Mouse (Mus musculus) hindbrain, embryonic 14.5 days (tissue): ENCODE measurements at regions not wholly inside any gene's neighbourhood (a gene's known extent, or its start where the extent isn't known, plus 50 kb on each side); places are given as distances from the start of the nearest gene placed in this dataset.
A peak's percentile ranks its signal among the peaks of the same experiment; 100 is the strongest.
"Not testable (repeated sequence)": the region's sequence is repeated elsewhere in the genome, so short reads cannot be mapped to it uniquely, and the experiment has no call there.

ENCODE experiments used
- ATAC-seq: fragments of 200-750 bp; cut with Nextera tagmentation; 2 replicates; pipeline ENCODE4 v1.8.0; 2017; ENCODE audit warnings: moderate number of reproducible peaks, mild to moderate bottlenecking, moderate TSS enrichment, moderate library complexity; ENCODE audit not compliant: low FRiP score
- DNase-seq: peaks from one replicate; pipeline ENCODE4 v3.0.0-alpha.2; 2015; ENCODE audit warnings: low spot score
- H3K27ac ChIP-seq: fragments of 300-500 bp; sonication (generic); 2 replicates; pipeline ENCODE4 v1.5.1; 2014; ENCODE audit warnings: mild to moderate bottlenecking, moderate library complexity
- H3K27me3 ChIP-seq: fragments of 300-500 bp; sonication (generic); 2 replicates; pipeline ENCODE4 v1.6.1; 2014; ENCODE audit warnings: mild to moderate bottlenecking, low read length, mixed read lengths; ENCODE audit not compliant: control insufficient read depth, insufficient read depth
- H3K36me3 ChIP-seq: fragments of 300-500 bp; sonication (generic); replicated peaks from 2 replicates; pipeline ENCODE4 v1.6.1; 2014; ENCODE audit not compliant: control insufficient read depth, insufficient read depth
- H3K4me1 ChIP-seq: fragments of 300-500 bp; sonication (generic); replicated peaks from 2 replicates; pipeline ENCODE4 v1.6.1; 2014; ENCODE audit warnings: antibody characterized with exemption, low read length, mixed read lengths; ENCODE audit not compliant: control insufficient read depth, insufficient read depth
- H3K4me2 ChIP-seq: fragments of 300-500 bp; sonication (generic); replicated peaks from 2 replicates; pipeline ENCODE4 v1.6.1; 2014; ENCODE audit warnings: mild to moderate bottlenecking, moderate library complexity
- H3K4me3 ChIP-seq: fragments of 300-500 bp; sonication (generic); replicated peaks from 2 replicates; pipeline ENCODE4 v1.5.1; 2014; ENCODE audit warnings: mild to moderate bottlenecking, low read length
- H3K9ac ChIP-seq: fragments of 300-500 bp; sonication (generic); 2 replicates; pipeline ENCODE4 v1.6.1; 2014
- H3K9me3 ChIP-seq: fragments of 300-500 bp; sonication (generic); 2 replicates; pipeline ENCODE4 v1.6.1; 2016; ENCODE audit warnings: low read length; ENCODE audit not compliant: control insufficient read depth
- WGBS: fragments of 180-500 bp; shearing (Covaris S2); extraction: QIAGEN DNeasy Blood & Tissue Kit; methylation state at CpG from one replicate; pipeline ENCODE4 v1.1.7; 2014; 5-methylcytosine and 5-hydroxymethylcytosine counted together

DNA sequence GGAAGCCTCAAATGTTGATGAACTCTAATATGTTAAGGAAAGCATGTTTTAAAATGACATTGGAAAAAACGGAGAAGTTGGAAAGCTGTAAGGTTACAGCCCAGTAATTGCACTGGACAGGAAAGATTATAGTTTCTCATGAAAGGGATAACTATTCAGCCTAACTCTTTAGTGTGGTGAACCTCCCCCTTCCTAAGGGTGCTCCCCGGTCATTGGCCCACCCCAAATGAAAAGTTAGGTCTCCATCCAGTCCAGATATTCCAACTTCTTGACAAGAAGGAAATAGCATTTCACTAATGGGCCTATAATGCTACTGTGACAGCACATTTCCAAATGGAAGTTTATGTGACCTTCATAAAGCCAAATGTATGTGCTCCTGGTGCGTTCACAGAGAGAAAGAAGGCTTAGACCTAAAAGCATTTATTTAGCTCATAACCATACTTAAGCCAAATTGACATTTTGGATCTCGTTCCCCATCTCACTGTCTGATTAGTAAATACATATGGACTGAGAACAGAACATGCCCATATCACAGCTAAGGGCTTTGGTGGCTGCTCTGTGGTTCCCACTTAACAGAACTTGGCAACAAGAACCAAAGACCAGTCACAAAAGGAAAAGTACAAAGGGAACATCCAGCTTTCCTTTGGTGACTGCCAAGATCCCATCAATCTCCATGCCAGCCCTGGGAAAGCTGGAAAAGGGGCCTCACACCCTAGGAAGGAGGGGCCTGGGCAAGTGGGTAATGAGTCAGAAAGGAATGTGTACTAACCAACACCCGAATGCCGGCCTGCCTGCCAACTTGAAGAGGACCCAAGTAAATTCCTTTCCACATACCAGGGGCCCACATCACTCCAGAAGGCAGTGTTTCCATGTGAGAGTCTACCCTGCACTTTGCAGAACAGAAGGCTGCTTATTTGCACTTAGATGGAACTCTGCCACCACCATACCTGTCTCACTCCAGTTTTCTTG, 155.1 kb upstream of the Chst7 start:
- Histone ChIP-seq H3K9me3 (no peaks in the 10 kb centered on the region), H3K9ac (no peak overlapping the region), H3K4me2 (no peak overlapping the region), H3K27me3 (no peaks in the 10 kb centered on the region), H3K36me3 (no peaks in the 10 kb centered on the region), H3K4me1 (no peaks in the 10 kb centered on the region), H3K4me3 (no peak overlapping the region), H3K27ac (no peak overlapping the region)
- WGBS, result 51% methylated on average over 6 of the region's 6 CpGs
- ATAC-seq, result peak; percentile 91
- peak; percentile 46 for DNase-seq

GRCm38 (mm10) chrX:19906646-19907371, 152.6 kb upstream of the Chst7 start:
- H3K4me1 ChIP-seq, result no peaks in the 10 kb centered on the region
- DNase-seq (no peak), ATAC-seq (no peak; the same call in 1 of the 2 replicates)
- H3K4me2 ChIP-seq, result no peak overlapping the region
- no peak overlapping the region for H3K27ac ChIP-seq
- H3K27me3 ChIP-seq, result no peaks in the 10 kb centered on the region
- H3K36me3 ChIP-seq, result no peaks in the 10 kb centered on the region
- no peaks in the 10 kb centered on the region for H3K9me3 ChIP-seq
- H3K4me3 ChIP-seq, result no peak overlapping the region
- H3K9ac ChIP-seq, result no peak overlapping the region

DNA sequence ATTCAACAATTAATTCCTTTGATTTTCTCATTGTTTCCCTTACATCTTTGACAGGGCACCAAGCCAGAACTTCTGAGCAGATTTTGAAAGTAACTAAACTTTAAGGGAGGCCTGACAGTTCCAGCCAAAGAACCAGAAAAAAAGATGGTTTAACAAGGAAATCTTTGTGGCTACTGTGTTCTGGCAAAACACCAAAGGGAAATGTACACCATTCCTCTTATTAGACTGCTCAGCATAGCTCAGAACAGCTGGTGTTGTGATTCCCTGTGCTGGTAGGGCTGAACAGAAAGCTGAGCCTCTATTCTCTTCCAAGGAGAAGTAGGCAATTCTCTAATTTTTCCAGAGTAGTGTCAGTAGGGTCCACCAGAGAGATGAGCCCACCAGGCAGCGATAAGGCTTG, 142.4 kb upstream of the Chst7 start:
- no peak for ATAC-seq
- DNase-seq, result no peak
- H3K9ac ChIP-seq, result no peak overlapping the region
- H3K27ac ChIP-seq, result no peak overlapping the region
- no peaks in the 10 kb centered on the region for H3K4me1 ChIP-seq
- WGBS, result 88% methylated on average over 1 of the region's 1 CpGs
- no peaks in the 10 kb centered on the region for H3K9me3 ChIP-seq
- no peaks in the 10 kb centered on the region for H3K27me3 ChIP-seq
- H3K4me3 ChIP-seq, result no peak overlapping the region
- H3K36me3 ChIP-seq, result no peaks in the 10 kb centered on the region
- H3K4me2 ChIP-seq, result no peak overlapping the region

GRCm38 (mm10) chrX:19929376-19929775, 130.0 kb upstream of the Chst7 start:
- not testable (repeated sequence) for H3K4me2 ChIP-seq, DNase-seq, H3K27me3 ChIP-seq, H3K4me3 ChIP-seq, H3K27ac ChIP-seq, H3K9me3 ChIP-seq, ATAC-seq, H3K4me1 ChIP-seq, H3K36me3 ChIP-seq, H3K9ac ChIP-seq
- 82% methylated on average over 3 of the region's 3 CpGs for WGBS

DNA sequence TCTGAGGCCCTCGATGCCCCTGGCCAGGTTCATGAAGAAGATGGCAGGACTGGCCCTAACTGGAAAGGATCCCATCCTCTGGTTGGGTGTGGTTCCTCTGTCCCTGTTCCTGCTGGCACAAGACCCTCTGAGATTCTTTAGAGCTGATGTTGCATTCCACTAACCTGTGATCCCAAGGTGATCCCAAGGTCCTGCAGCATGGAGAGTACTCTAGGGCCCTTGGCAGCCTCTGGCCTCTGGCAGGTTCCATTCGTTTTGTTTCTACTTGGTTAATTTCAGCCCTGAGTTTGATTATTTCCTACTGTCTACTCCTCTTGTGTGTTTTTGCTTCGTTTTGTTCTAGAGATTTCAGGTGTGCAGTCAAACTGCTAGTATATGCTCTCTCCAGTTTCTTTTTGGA, 129.5 kb upstream of the Chst7 start:
- H3K4me3 ChIP-seq, result no peak overlapping the region
- H3K27me3 ChIP-seq, result no peaks in the 10 kb centered on the region
- no peaks in the 10 kb centered on the region for H3K36me3 ChIP-seq
- no peaks in the 10 kb centered on the region for H3K9me3 ChIP-seq
- H3K4me2 ChIP-seq, result no peak overlapping the region
- ATAC-seq (no peak), DNase-seq (no peak)
- no peaks in the 10 kb centered on the region for H3K4me1 ChIP-seq
- WGBS, result 84% methylated on average over 3 of the region's 3 CpGs
- H3K27ac ChIP-seq, result no peak overlapping the region
- no peak overlapping the region for H3K9ac ChIP-seq

- no peak for DNase-seq
- no peak overlapping the region for H3K9ac ChIP-seq
- H3K27me3 ChIP-seq, result no peaks in the 10 kb centered on the region
- WGBS, result 68% methylated on average over 2 of the region's 2 CpGs
- H3K36me3 ChIP-seq, result no peaks in the 10 kb centered on the region
- ATAC-seq, result no peak
- H3K4me2 ChIP-seq, result no peak overlapping the region
- H3K4me1 ChIP-seq, result no peaks in the 10 kb centered on the region
- H3K4me3 ChIP-seq, result no peak overlapping the region
- H3K9me3 ChIP-seq, result no peaks in the 10 kb centered on the region
- H3K27ac ChIP-seq, result no peak overlapping the region
Measured at GRCm38 (mm10) chrX:19943305-19943704, 116.1 kb upstream of the Chst7 start.
